Mouse (Mus musculus) lung, adult 2 months (tissue): ENCODE results near the gene Hist1h2ae. TPM values are rescaled to one million over a fixed set of nuclear protein-coding genes. Genes with fewer than 3 reads are reported as not detected.

Source experiments
- DNase-seq: peaks from one replicate; pipeline ENCODE4 v3.0.0; 2022
- H3K4me1 ChIP-seq: fragments of 200-500 bp; 2 replicates; pipeline ENCODE4 v1.6.1; 2011; ENCODE audit warnings: low read length; ENCODE audit not compliant: control insufficient read depth, insufficient read depth
- H3K4me3 ChIP-seq: fragments of 200-500 bp; replicated peaks from 2 replicates; pipeline ENCODE3; 2011; ENCODE audit warnings: low read depth, mild to moderate bottlenecking, control low read depth, low read length; ENCODE audit errors: extremely low read depth
- CTCF ChIP-seq: fragments of 200-500 bp; IDR thresholded peaks from 2 replicates; pipeline ENCODE4 v1.5.1; 2011; ENCODE audit warnings: mild to moderate bottlenecking, low read length, control low read depth; ENCODE audit not compliant: insufficient read depth
- POLR2A ChIP-seq: fragments of 200-500 bp; IDR thresholded peaks from 2 replicates; pipeline ENCODE4 v1.6.1; 2011; ENCODE audit warnings: low read depth, mild to moderate bottlenecking, control low read depth, low read length, borderline replicate concordance; ENCODE audit errors: extremely low read depth
- WGBS: fragments of 180-500 bp; shearing (Covaris S2); methylation state at CpG from one replicate; pipeline ENCODE4 v1.1.7; 2018; 5-methylcytosine and 5-hydroxymethylcytosine counted together
- polyA plus RNA-seq: library from polyadenylated mRNA; depleted of rRNA; stranded (reverse); fragments of >200 nt; gene quantifications from 2 replicates; pipeline ENCODE4 v1.2.3, GENCODE M21; 2012; rRNA removed

Hist1h2ae gene
- polyA plus RNA-seq, 1 experiment: 1.8 TPM

GRCm38 (mm10) chr13:23530901-23531875, 39.8 kb downstream of the Hist1h2ae start, which contains the start of gene Hist1h4h:
TSS of gene Hist1h4h (plus strand) at chr13:23531050.
- TF ChIP-seq POLR2A (peak; percentile 98), CTCF (no peak)
- DNase-seq: peak; percentile 96
- peaks cover 5% of the 10 kb centered on the region for H3K4me1 ChIP-seq
- WGBS: under 1% methylated on average over 62 of the region's 70 CpGs
- H3K4me3 ChIP-seq: peak within 1 kb of the TSS; percentile 73

- TF ChIP-seq CTCF (no peak), POLR2A (no peak)
- under 1% methylated on average over 20 of the region's 20 CpGs for WGBS
- H3K4me3 ChIP-seq: peak overlapping the region; percentile 73
- DNase-seq: peak; percentile 61
- peaks cover 5% of the 10 kb centered on the region for H3K4me1 ChIP-seq
These were observed 40.7 kb downstream of the Hist1h2ae start for GRCm38 (mm10) chr13:23530181-23530900.

GRCm38 (mm10) chr13:23529480-23530165, 41.4 kb downstream of the Hist1h2ae start:
- no peak for TF ChIP-seq POLR2A
- no peak for TF ChIP-seq CTCF
- peaks cover 5% of the 10 kb centered on the region for H3K4me1 ChIP-seq
- WGBS: 24% methylated on average over 2 of the region's 2 CpGs
- no peak for DNase-seq
- H3K4me3 ChIP-seq: no peak overlapping the region

GRCm38 (mm10) chr13:23529005-23529404, 42.0 kb downstream of the Hist1h2ae start:
- TF ChIP-seq CTCF: no peak
- Histone ChIP-seq H3K4me3 (no peak overlapping the region), H3K4me1 (peaks cover 3% of the 10 kb centered on the region)
- 83% methylated on average over 5 of the region's 5 CpGs for WGBS
- no peak for DNase-seq

GRCm38 (mm10) chr13:23526312-23526711, 44.7 kb downstream of the Hist1h2ae start:
- WGBS: 1% methylated on average over 17 of the region's 17 CpGs
- peaks cover 3% of the 10 kb centered on the region for H3K4me1 ChIP-seq
- DNase-seq: peak; percentile 88
- TF ChIP-seq POLR2A: no peak
- TF ChIP-seq CTCF: no peak
- peak overlapping the region; percentile 41 for H3K4me3 ChIP-seq

GRCm38 (mm10) chr13:23525901-23526300, 45.1 kb downstream of the Hist1h2ae start:
- TF ChIP-seq CTCF (no peak), POLR2A (no peak)
- peak overlapping the region; percentile 33 for H3K4me3 ChIP-seq
- peaks cover 3% of the 10 kb centered on the region for H3K4me1 ChIP-seq
- no peak for DNase-seq
- 7% methylated on average over 10 of the region's 10 CpGs for WGBS

GRCm38 (mm10) chr13:23524654-23525053, 46.4 kb downstream of the Hist1h2ae start:
- Histone ChIP-seq H3K4me3 (no peak overlapping the region), H3K4me1 (peaks cover 3% of the 10 kb centered on the region)
- 12% methylated on average over 5 of the region's 5 CpGs for WGBS
- DNase-seq: peak; percentile 79
- TF ChIP-seq POLR2A (no peak), CTCF (peak; percentile 91)

- no peak overlapping the region for H3K4me3 ChIP-seq
- no peak for DNase-seq
- WGBS: 32% methylated on average over 5 of the region's 5 CpGs
- H3K4me1 ChIP-seq: peaks cover 3% of the 10 kb centered on the region; the same call in 1 of the 2 replicates
- TF ChIP-seq POLR2A (no peak), CTCF (no peak)
These were observed 47.0 kb downstream of the Hist1h2ae start for GRCm38 (mm10) chr13:23523976-23524375.

- TF ChIP-seq CTCF (no peak), POLR2A (no peak)
- Histone ChIP-seq H3K4me1 (peaks cover 3% of the 10 kb centered on the region; the same call in 1 of the 2 replicates), H3K4me3 (no peak overlapping the region)
- WGBS: 3% methylated on average over 14 of the region's 14 CpGs
- peak; percentile 61 for DNase-seq
These were observed 49.3 kb downstream of the Hist1h2ae start for GRCm38 (mm10) chr13:23521703-23522102.

Other genes starting within 250 kb of the Hist1h2ae start
- gene Zfp322a, start 202.0 kb downstream of the Hist1h2ae start, polyA plus RNA-seq: 1.4 and 2.4 TPM in 2 replicates
- gene Abt1, start 147.4 kb downstream of the Hist1h2ae start, polyA plus RNA-seq: 2.7 and 3.3 TPM in 2 replicates
- not detected in 2 replicates for gene Btn1a1, start 105.3 kb downstream of the Hist1h2ae start, polyA plus RNA-seq
- not detected in 2 replicates for gene Btn2a2, start 82.4 kb downstream of the Hist1h2ae start, polyA plus RNA-seq
- gene Hist1h4h, start 40.2 kb downstream of the Hist1h2ae start, polyA plus RNA-seq: 27.1 and 28.0 TPM in 2 replicates
- gene Hist1h2af, start 37.3 kb downstream of the Hist1h2ae start, polyA plus RNA-seq: 28.7 and 47.1 TPM in 2 replicates
- gene Hist1h3g, start 35.8 kb downstream of the Hist1h2ae start, polyA plus RNA-seq: 2.1 and 2.3 TPM in 2 replicates
- 0.66 and 0.87 TPM in 2 replicates for gene Hist1h2bh, start 27.8 kb downstream of the Hist1h2ae start, polyA plus RNA-seq
- 1.3 and 1.7 TPM in 2 replicates for gene Hist1h3f, start 27.2 kb downstream of the Hist1h2ae start, polyA plus RNA-seq
- gene Hist1h4f, start 19.6 kb downstream of the Hist1h2ae start, polyA plus RNA-seq: 1.4 and 1.8 TPM in 2 replicates
- gene Hist1h1d, start 18.0 kb downstream of the Hist1h2ae start, polyA plus RNA-seq: 0.10 and 0.12 TPM in 2 replicates
- 8.4 and 9.2 TPM in 2 replicates for gene Hist1h3e, start 8.9 kb downstream of the Hist1h2ae start, polyA plus RNA-seq
- gene Hist1h2bg, start 176 bp upstream of the Hist1h2ae start, polyA plus RNA-seq: 9.8 and 22.7 TPM in 2 replicates
- 2.7 and 3.4 TPM in 2 replicates for gene Hist1h2bf, start 3.0 kb upstream of the Hist1h2ae start, polyA plus RNA-seq
- 1.2 and 2.0 TPM in 2 replicates for gene Hist1h2ad, start 3.2 kb upstream of the Hist1h2ae start, polyA plus RNA-seq
- gene Hist1h3d, start 4.5 kb upstream of the Hist1h2ae start, polyA plus RNA-seq: 2.6 and 4.5 TPM in 2 replicates
- 9.0 and 9.5 TPM in 2 replicates for gene Hist1h4d, start 10.4 kb upstream of the Hist1h2ae start, polyA plus RNA-seq
- 2.7 and 3.0 TPM in 2 replicates for gene Hist1h2be, start 49.9 kb upstream of the Hist1h2ae start, polyA plus RNA-seq
- gene Hist1h1e, start 51.3 kb upstream of the Hist1h2ae start, polyA plus RNA-seq: 2.0 and 2.4 TPM in 2 replicates
- 0.45 and 0.61 TPM in 2 replicates for gene Hist1h2ac, start 112.7 kb upstream of the Hist1h2ae start, polyA plus RNA-seq
- 142 and 182 TPM in 2 replicates for gene Hist1h2bc, start 113.0 kb upstream of the Hist1h2ae start, polyA plus RNA-seq
- not detected in 2 replicates for gene Hist1h1t, start 124.6 kb upstream of the Hist1h2ae start, polyA plus RNA-seq
- gene Hist1h4c, start 127.2 kb upstream of the Hist1h2ae start, polyA plus RNA-seq: 6.3 and 6.8 TPM in 2 replicates
- 21.3 and 24.2 TPM in 2 replicates for gene Hfe, start 139.6 kb upstream of the Hist1h2ae start, polyA plus RNA-seq
- 38.1 and 46.7 TPM in 2 replicates for gene Hist1h1c, start 167.6 kb upstream of the Hist1h2ae start, polyA plus RNA-seq
- 1.2 and 2.9 TPM in 2 replicates for gene Hist1h3c, start 174.4 kb upstream of the Hist1h2ae start, polyA plus RNA-seq
- 2.5 and 2.6 TPM in 2 replicates for gene Hist1h2bb, start 175.5 kb upstream of the Hist1h2ae start, polyA plus RNA-seq
- gene Hist1h2ab, start 179.9 kb upstream of the Hist1h2ae start, polyA plus RNA-seq: 2.0 and 3.9 TPM in 2 replicates
- 2.6 and 3.8 TPM in 2 replicates for gene Hist1h3b, start 181.0 kb upstream of the Hist1h2ae start, polyA plus RNA-seq
- gene Hist1h4b, start 185.8 kb upstream of the Hist1h2ae start, polyA plus RNA-seq: 2.5 and 2.8 TPM in 2 replicates
- 2.4 and 2.9 TPM in 2 replicates for gene Hist1h4a, start 190.0 kb upstream of the Hist1h2ae start, polyA plus RNA-seq
- 3.1 and 4.3 TPM in 2 replicates for gene Hist1h3a, start 191.2 kb upstream of the Hist1h2ae start, polyA plus RNA-seq
- not detected in 2 replicates for gene Hist1h1a, start 192.4 kb upstream of the Hist1h2ae start, polyA plus RNA-seq
- 0.07 TPM in 1 of 2 replicates, not detected in the other for gene Trim38, start 198.7 kb upstream of the Hist1h2ae start, polyA plus RNA-seq
- gene Slc17a2, start 235.8 kb upstream of the Hist1h2ae start, polyA plus RNA-seq: 0.32 and 0.52 TPM in 2 replicates